Mouse (Mus musculus): ENCODE results near the gene Dynlt1c.
"Not testable (repeated sequence)": the region's sequence is repeated elsewhere in the genome, so short reads cannot be mapped to it uniquely, and the experiment has no call there.

The Dynlt1c gene

GRCm38 (mm10) chr17:6655567-6656281 is 54.3 kb downstream of the Dynlt1c start, which contains the start of gene Dynlt1f:
TSS of gene Dynlt1f (minus strand) at chr17:6655900.
- peak; percentile 81 to 83 for DNase-seq

GRCm38 (mm10) chr17:6656471-6656870 is 55.0 kb downstream of the Dynlt1c start:
- not testable (repeated sequence) for DNase-seq

DNA sequence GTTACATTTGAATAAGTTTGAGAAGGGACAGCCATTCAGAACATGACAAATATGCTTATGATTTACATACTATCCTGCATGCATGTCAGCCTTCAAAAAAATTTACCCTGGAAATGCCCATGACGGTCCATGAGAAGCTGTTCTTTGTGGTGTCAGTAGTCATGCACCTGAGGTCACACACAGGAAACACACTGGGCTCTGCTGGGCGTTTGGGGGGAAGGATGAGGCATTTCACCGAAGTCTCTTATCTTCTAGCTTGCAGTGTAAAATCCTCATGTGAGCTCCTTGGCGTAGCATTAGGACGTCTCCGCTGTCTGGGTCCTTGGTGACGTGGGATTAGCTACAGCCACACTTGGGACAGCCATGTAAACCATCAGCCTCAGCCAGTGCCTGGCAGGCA is 57.3 kb downstream of the Dynlt1c start, which contains the start of gene Sytl3:
Gene Sytl3 (plus strand): TSS at position 293 of the 400 bp plus-strand sequence.
- DNase-seq: peak; percentile 27 to 39

All from B cell, adult 2 months (primary cell).